Mouse (Mus musculus): ENCODE data around the gene Ccdc97. TPM values are rescaled to one million over a fixed set of nuclear protein-coding genes. Genes with fewer than 3 reads are reported as not detected.

Gene Ccdc97
- total RNA-seq, 2 experiments from 2014 or later, result 59.8 to 61.4 TPM

- no peak for DNase-seq (ENCODE audit: low spot score in 2 of 2)
Observed at GRCm38 (mm10) chr7:25670096-25670495, 48.8 kb downstream of the Ccdc97 start.

- DNase-seq (ENCODE audit: low spot score in 2 of 2), result no peak
Observed at GRCm38 (mm10) chr7:25669631-25670030, 49.3 kb downstream of the Ccdc97 start.

GRCm38 (mm10) chr7:25669158-25669557, 49.7 kb downstream of the Ccdc97 start:
- DNase-seq (ENCODE audit: low spot score in 2 of 2), result no peak

- no peak for DNase-seq (ENCODE audit: low spot score in 2 of 2)
Observed at GRCm38 (mm10) chr7:25666381-25666780, 52.5 kb downstream of the Ccdc97 start.

Other genes with a start within 250 kb of the Ccdc97 start
- 1 to 10 TPM; 3.4 to 5.0 TPM for gene Ceacam1, start 241.5 kb downstream of the Ccdc97 start, total RNA-seq (2021)
- under 1 TPM; 0.33 to 0.37 TPM for gene Ceacam2, start 179.2 kb downstream of the Ccdc97 start, total RNA-seq (2021)
- not detected for gene Erich4, start 103.2 kb downstream of the Ccdc97 start, total RNA-seq (2021)
- 10 to 100 TPM; 49.6 to 52.2 TPM for gene Dmac2, start 99.7 kb downstream of the Ccdc97 start, total RNA-seq (2021)
- gene B3gnt8, start 92.4 kb downstream of the Ccdc97 start, total RNA-seq (2021), result 1 to 10 TPM in 1 of 2 experiments, under 1 TPM in 1; 0.86 to 1.0 TPM
- gene Bckdha, start 60.1 kb downstream of the Ccdc97 start, total RNA-seq (2021), result 10 to 100 TPM; 35.7 to 40.7 TPM
- gene Exosc5, start 59.9 kb downstream of the Ccdc97 start, total RNA-seq (2021), result 10 to 100 TPM; 23.5 to 24.4 TPM
- gene Tmem91, start 43.9 kb downstream of the Ccdc97 start, total RNA-seq (2021), result 10 to 100 TPM; 23.6 to 26.5 TPM
- 10 to 100 TPM; 22.9 to 24.3 TPM for gene B9d2, start 38.3 kb downstream of the Ccdc97 start, total RNA-seq (2021)
- 1 to 10 TPM; 7.9 to 9.2 TPM for gene Tgfb1, start 32.1 kb downstream of the Ccdc97 start, total RNA-seq (2021)
- gene Hnrnpul1, start 35.7 kb upstream of the Ccdc97 start, total RNA-seq (2021), result 100 to 1,000 TPM in 1 of 2 experiments, 10 to 100 TPM in 1; 99.0 to 102 TPM
- gene Axl, start 69.6 kb upstream of the Ccdc97 start, total RNA-seq (2021), result 10 to 100 TPM; 34.6 to 34.8 TPM
- 1 to 10 TPM; 3.8 TPM for gene Cyp2s1, start 97.8 kb upstream of the Ccdc97 start, total RNA-seq (2021)
- gene Cyp2b10, start 178.5 kb upstream of the Ccdc97 start, total RNA-seq (2021), result under 1 TPM in 1 of 2 experiments, not detected in 1; 0.67 TPM